Mouse (Mus musculus): ENCODE results near the gene Rab13. TPM values are rescaled to one million over a fixed set of nuclear protein-coding genes. Genes with fewer than 3 reads are reported as not detected.
"Not testable (repeated sequence)": the region's sequence is repeated elsewhere in the genome, so short reads cannot be mapped to it uniquely, and the experiment has no call there.

Rab13 gene
- polyA plus RNA-seq, 1 experiment from 2014 or later, result 24.2 TPM

GRCm38 (mm10) chr3:90231507-90232333, 18.2 kb downstream of the Rab13 start, which contains the start of gene Jtb:
TSS of gene Jtb (plus strand) at chr3:90231597.
- H3K4me2 ChIP-seq (replicated peaks), result peak within 1 kb of the TSS; percentile 89
- peaks cover 28% of the 10 kb centered on the region for H3K36me3 ChIP-seq
- ATAC-seq (ENCODE audit: low FRiP score, low read depth), result peak; percentile 98
- WGBS, result under 1% methylated on average over 61 of the region's 61 CpGs
- peak within 1 kb of the TSS; percentile 85 for H3K27ac ChIP-seq (replicated peaks)
- H3K4me3 ChIP-seq, result peak within 1 kb of the TSS; percentile 80
- peak within 1 kb of the TSS; percentile 80 for H3K9ac ChIP-seq (replicated peaks)
- no peaks in the 10 kb centered on the region for H3K9me3 ChIP-seq
- H3K27me3 ChIP-seq, result no peaks in the 10 kb centered on the region; the same call in 1 of the 2 replicates
- peaks cover 11% of the 10 kb centered on the region for H3K4me1 ChIP-seq

- ATAC-seq (ENCODE audit: low FRiP score, low read depth), result no peak
- H3K4me3 ChIP-seq, result no peak overlapping the region
These were observed 27.8 kb downstream of the Rab13 start for GRCm38 (mm10) chr3:90241251-90241650.

GRCm38 (mm10) chr3:90241669-90242358, 28.3 kb downstream of the Rab13 start:
- no peak overlapping the region for H3K9ac ChIP-seq (replicated peaks)
- H3K27me3 ChIP-seq, result no peaks in the 10 kb centered on the region; the same call in 1 of the 2 replicates
- peaks cover 13% of the 10 kb centered on the region for H3K4me1 ChIP-seq
- peaks cover 3% of the 10 kb centered on the region; the same call in 1 of the 2 replicates for H3K36me3 ChIP-seq
- no peak for ATAC-seq (ENCODE audit: low FRiP score, low read depth)
- no peaks in the 10 kb centered on the region for H3K9me3 ChIP-seq
- WGBS, result 88% methylated on average over 10 of the region's 10 CpGs
- no peak overlapping the region for H3K4me2 ChIP-seq (replicated peaks)
- no peak overlapping the region for H3K27ac ChIP-seq (replicated peaks)
- no peak overlapping the region for H3K4me3 ChIP-seq

More at GRCm38 (mm10) chr3:90241251-90241650, 27.8 kb downstream of the Rab13 start:
- Histone ChIP-seq H3K4me1 (peaks cover 13% of the 10 kb centered on the region), H3K27ac (replicated peaks) (no peak overlapping the region), H3K36me3 (peaks cover 8% of the 10 kb centered on the region; the same call in 1 of the 2 replicates), H3K27me3 (no peaks in the 10 kb centered on the region; the same call in 1 of the 2 replicates), H3K9me3 (no peaks in the 10 kb centered on the region), H3K4me2 (replicated peaks) (no peak overlapping the region), H3K9ac (replicated peaks) (no peak overlapping the region)
- WGBS, result 97% methylated on average over 2 of the region's 2 CpGs

- Histone ChIP-seq H3K4me3 (peak within 1 kb of the TSS; percentile 34), H3K9me3 (no peaks in the 10 kb centered on the region), H3K4me1 (peaks cover 17% of the 10 kb centered on the region), H3K36me3 (no peaks in the 10 kb centered on the region), H3K27me3 (no peaks in the 10 kb centered on the region; the same call in 1 of the 2 replicates), H3K4me2 (replicated peaks) (peak within 1 kb of the TSS; percentile 65), H3K9ac (replicated peaks) (0 out of 2 replicates have a peak within 1 kb of the TSS, but pooled peaks have one; percentile 24), H3K27ac (replicated peaks) (0 out of 2 replicates have a peak within 1 kb of the TSS, but pooled peaks have one; percentile 39)
- ATAC-seq (ENCODE audit: low FRiP score, low read depth), result peak; percentile 75
- WGBS, result 2% methylated on average over 19 of the region's 19 CpGs
These were observed 29.7 kb downstream of the Rab13 start, which contains the start of gene Creb3l4 for GRCm38 (mm10) chr3:90242984-90243775. TSS of gene Creb3l4 (minus strand) at chr3:90243512.

- Histone ChIP-seq H3K4me2 (replicated peaks) (no peak overlapping the region), H3K4me3 (no peak overlapping the region), H3K9me3 (no peaks in the 10 kb centered on the region), H3K36me3 (peaks cover 1% of the 10 kb centered on the region; the same call in 1 of the 2 replicates), H3K9ac (replicated peaks) (no peak overlapping the region), H3K27me3 (no peaks in the 10 kb centered on the region; the same call in 1 of the 2 replicates), H3K4me1 (peaks cover 30% of the 10 kb centered on the region), H3K27ac (replicated peaks) (no peak overlapping the region)
- WGBS, result 77% methylated on average over 2 of the region's 2 CpGs
- ATAC-seq (ENCODE audit: low FRiP score, low read depth), result no peak
These were observed 31.9 kb downstream of the Rab13 start for GRCm38 (mm10) chr3:90245406-90245805.

GRCm38 (mm10) chr3:90247630-90247959, 34.1 kb downstream of the Rab13 start:
- peaks cover 14% of the 10 kb centered on the region for H3K36me3 ChIP-seq
- ATAC-seq (ENCODE audit: low FRiP score, low read depth), result no peak; the same call in 1 of the 2 replicates
- 2% methylated on average over 3 of the region's 3 CpGs for WGBS
- H3K9me3 ChIP-seq, result no peaks in the 10 kb centered on the region
- no peaks in the 10 kb centered on the region for H3K27me3 ChIP-seq
- H3K4me1 ChIP-seq, result peaks cover 29% of the 10 kb centered on the region
- H3K9ac ChIP-seq (replicated peaks), result peak overlapping the region; percentile 70
- peak overlapping the region; percentile 92 for H3K4me2 ChIP-seq (replicated peaks)
- H3K27ac ChIP-seq (replicated peaks), result peak overlapping the region; percentile 86
- peak overlapping the region; percentile 66 for H3K4me3 ChIP-seq

GRCm38 (mm10) chr3:90247960-90248745, 34.7 kb downstream of the Rab13 start, which contains the start of gene Slc39a1:
TSS of gene Slc39a1 (plus strand) at chr3:90248172.
- peak within 1 kb of the TSS; percentile 92 for H3K4me2 ChIP-seq (replicated peaks)
- no peaks in the 10 kb centered on the region for H3K9me3 ChIP-seq
- H3K27me3 ChIP-seq, result no peaks in the 10 kb centered on the region
- peaks cover 14% of the 10 kb centered on the region for H3K36me3 ChIP-seq
- peaks cover 23% of the 10 kb centered on the region for H3K4me1 ChIP-seq
- peak within 1 kb of the TSS; percentile 66 for H3K4me3 ChIP-seq
- under 1% methylated on average over 43 of the region's 44 CpGs for WGBS
- peak; percentile 96 for ATAC-seq (ENCODE audit: low FRiP score, low read depth)
- H3K27ac ChIP-seq (replicated peaks), result peak within 1 kb of the TSS; percentile 86
- H3K9ac ChIP-seq (replicated peaks), result peak within 1 kb of the TSS; percentile 70

- Histone ChIP-seq H3K4me1 (peaks cover 20% of the 10 kb centered on the region), H3K4me3 (peak overlapping the region; percentile 66), H3K27me3 (no peaks in the 10 kb centered on the region), H3K27ac (replicated peaks) (peak overlapping the region; percentile 86; the same call in 1 of the 2 replicates), H3K36me3 (peaks cover 14% of the 10 kb centered on the region), H3K4me2 (replicated peaks) (peak overlapping the region; percentile 92), H3K9ac (replicated peaks) (peak overlapping the region; percentile 70), H3K9me3 (no peaks in the 10 kb centered on the region)
- WGBS, result 8% methylated on average over 10 of the region's 10 CpGs
- ATAC-seq (ENCODE audit: low FRiP score, low read depth), result no peak
These were observed 35.2 kb downstream of the Rab13 start for GRCm38 (mm10) chr3:90248746-90249100.

- Histone ChIP-seq H3K9ac (replicated peaks) (no peak overlapping the region), H3K4me1 (peaks cover 27% of the 10 kb centered on the region), H3K9me3 (no peaks in the 10 kb centered on the region), H3K4me2 (replicated peaks) (no peak overlapping the region), H3K4me3 (no peak overlapping the region), H3K27me3 (no peaks in the 10 kb centered on the region), H3K27ac (replicated peaks) (no peak overlapping the region), H3K36me3 (peaks cover 14% of the 10 kb centered on the region)
- WGBS, result 91% methylated on average over 6 of the region's 6 CpGs
- ATAC-seq (ENCODE audit: low FRiP score, low read depth), result no peak
These were observed 37.3 kb downstream of the Rab13 start for GRCm38 (mm10) chr3:90250791-90251190.

GRCm38 (mm10) chr3:90251731-90252226, 38.3 kb downstream of the Rab13 start:
- peaks cover 29% of the 10 kb centered on the region for H3K4me1 ChIP-seq
- 92% methylated on average over 10 of the region's 12 CpGs for WGBS
- H3K27me3 ChIP-seq; H3K27ac ChIP-seq (replicated peaks); H3K4me2 ChIP-seq (replicated peaks); H3K9ac ChIP-seq (replicated peaks); ATAC-seq (ENCODE audit: low FRiP score, low read depth); H3K9me3 ChIP-seq; H3K4me3 ChIP-seq: not testable (repeated sequence)
- peaks cover 14% of the 10 kb centered on the region for H3K36me3 ChIP-seq
